Mouse (Mus musculus) A20 (cell line): ENCODE measurements around the gene Krtcap3.

Experiments used
- DNase-seq: peaks from one replicate; pipeline ENCODE4 v3.0.0-alpha.2; 2011; ENCODE audit warnings: low read depth, low spot score

Krtcap3 gene

DNA sequence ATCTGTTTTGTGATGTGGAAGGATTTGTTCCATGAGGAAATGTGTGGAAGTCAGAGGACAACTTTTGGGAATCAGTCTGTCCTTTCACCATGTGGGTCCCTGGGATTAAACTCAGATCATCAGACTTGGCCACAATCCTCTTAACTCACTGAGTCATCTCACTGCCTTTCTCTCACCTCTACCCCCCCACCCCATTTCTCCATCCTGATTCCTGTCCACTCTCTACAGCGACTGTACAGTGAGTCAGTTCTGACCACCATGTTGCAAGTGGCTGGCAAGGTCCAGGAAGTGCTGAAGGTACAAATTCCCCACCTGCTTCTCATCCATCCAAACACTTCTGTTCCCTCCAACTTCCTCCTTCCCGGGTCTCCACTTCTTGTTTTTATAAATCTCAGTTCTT lies 47.0 kb downstream of the Krtcap3 start:
- no peak for DNase-seq

DNA sequence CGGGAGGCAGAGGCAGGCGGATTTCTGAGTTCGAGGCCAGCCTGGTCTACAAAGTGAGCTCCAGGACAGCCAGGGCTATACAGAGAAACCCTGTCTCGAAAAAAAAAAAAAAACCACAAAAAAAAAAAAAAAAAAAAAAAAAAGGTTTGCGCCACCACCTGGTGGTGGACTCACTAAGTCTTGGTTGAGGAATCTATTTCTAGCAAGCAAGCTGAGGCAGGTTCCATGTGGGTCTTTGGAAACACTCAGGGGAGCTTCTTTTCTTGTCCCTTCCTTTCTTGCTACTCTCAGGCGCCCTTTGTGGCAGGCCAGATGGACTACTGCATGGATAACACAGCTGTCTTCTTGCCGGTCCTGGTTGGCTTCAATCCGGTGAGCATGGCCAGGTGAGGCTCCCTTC lies 50.4 kb downstream of the Krtcap3 start:
- DNase-seq: peak; percentile 35
